Mouse (Mus musculus) megakaryocyte, embryonic 14.5 days (primary cell): ENCODE data around the gene Pfkfb3.

Experiments used
- FLI1 ChIP-seq: IDR thresholded peaks from 2 replicates; pipeline ENCODE4 v1.6.1; 2012; ENCODE audit warnings: low read length, inconsistent platforms, mixed read lengths
- GATA1 ChIP-seq: IDR thresholded peaks from 3 replicates; pipeline ENCODE4 v1.6.1; 2012; ENCODE audit warnings: mixed read lengths, low read length, inconsistent platforms, borderline replicate concordance

DNA sequence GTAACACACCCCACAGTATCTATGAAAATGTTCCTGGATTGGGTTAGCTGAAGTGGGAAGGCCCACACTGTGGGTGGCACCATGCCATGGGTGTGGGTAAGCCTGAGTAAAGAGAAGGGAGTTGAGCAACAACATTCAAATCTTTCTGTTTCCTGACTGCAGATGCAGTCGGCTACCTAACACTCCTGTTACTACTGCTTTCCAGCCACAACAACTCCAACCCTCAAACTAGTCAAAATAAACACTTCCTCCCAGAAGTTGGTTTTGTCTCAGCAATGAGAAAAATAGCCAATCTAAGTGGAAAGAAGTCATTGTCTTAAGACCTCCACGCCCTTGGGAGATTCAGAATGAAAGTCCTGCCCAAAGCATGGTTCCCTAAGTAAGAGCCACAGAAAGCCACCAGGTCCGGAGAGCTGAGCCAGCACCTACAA is 57.3 kb downstream of the Pfkfb3 start:
- TF ChIP-seq GATA1: no peak
- no peak for TF ChIP-seq FLI1
